Mouse (Mus musculus): Measurements from ENCODE around the gene Ccl24. TPM values are rescaled to one million over a fixed set of nuclear protein-coding genes. Genes with fewer than 3 reads are reported as not detected.

Gene Ccl24
- polyA plus RNA-seq, 1 experiment from 2014 or later: 4.1 TPM

DNA sequence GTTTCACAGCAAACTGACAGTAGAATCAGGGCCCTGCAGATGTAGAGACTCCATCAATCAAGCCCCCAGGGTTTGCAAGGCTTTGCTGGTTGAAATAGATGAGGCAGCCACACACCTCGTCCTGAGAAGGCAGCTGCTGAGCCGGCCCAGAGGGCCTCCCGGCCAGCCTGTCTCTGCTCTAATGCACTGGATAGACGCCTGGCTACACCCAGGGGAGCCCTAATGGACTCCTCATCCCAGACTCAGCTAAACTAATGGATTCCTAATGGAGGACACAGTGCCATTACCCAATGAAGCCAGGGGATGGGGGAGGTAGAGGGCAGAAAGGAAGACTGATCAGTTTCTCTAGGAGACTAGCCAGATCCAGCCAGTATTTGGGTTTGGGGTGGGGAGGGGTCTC, 15.8 kb downstream of the Ccl24 start:
- 22% methylated on average over 4 of the region's 4 CpGs for WGBS

DNA sequence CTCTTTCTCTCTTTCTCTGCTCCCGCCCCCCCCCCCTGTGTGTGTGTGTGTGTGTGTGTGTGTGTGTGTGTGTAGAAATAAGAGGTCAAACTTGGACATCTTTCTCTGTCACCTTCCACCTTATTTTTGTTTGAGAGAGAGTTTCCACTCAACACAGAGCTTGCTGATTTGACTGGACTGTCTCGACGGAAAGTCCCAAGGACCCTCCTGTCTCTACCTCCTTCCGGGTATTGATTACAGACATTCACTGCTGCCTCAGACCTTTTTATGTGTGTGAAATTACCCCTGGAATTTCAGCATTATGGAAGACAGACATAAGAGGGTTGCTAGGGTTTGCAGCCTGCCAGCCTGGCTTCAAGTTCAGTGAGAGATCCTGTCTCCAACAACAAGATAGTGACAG, 16.6 kb downstream of the Ccl24 start:
- Histone ChIP-seq H3K9ac (replicated peaks; ENCODE audit: low read length) (no peak overlapping the region), H3K9me3 (ENCODE audit: control insufficient read depth, low read length) (no peaks in the 10 kb centered on the region), H3K4me3 (replicated peaks; ENCODE audit: low read depth, low read length) (no peak overlapping the region), H3K27me3 (ENCODE audit: control insufficient read depth, insufficient read depth, low read length) (no peaks in the 10 kb centered on the region), H3K27ac (replicated peaks; ENCODE audit: low read depth, low read length) (no peak overlapping the region), H3K36me3 (ENCODE audit: control insufficient read depth, insufficient read depth, low read length) (no peaks in the 10 kb centered on the region), H3K4me2 (ENCODE audit: low read length) (no peak overlapping the region), H3K4me1 (ENCODE audit: control insufficient read depth, insufficient read depth, low read length) (peaks cover 3% of the 10 kb centered on the region; the same call in 1 of the 2 replicates)
- WGBS: 92% methylated on average over 3 of the region's 4 CpGs
- no peak for ATAC-seq (ENCODE audit: low FRiP score, low TSS enrichment)
- no peak for DNase-seq

More for the DNA sequence above, 15.8 kb downstream of the Ccl24 start:
- H3K9me3 ChIP-seq (ENCODE audit: control insufficient read depth, low read length): no peaks in the 10 kb centered on the region
- no peaks in the 10 kb centered on the region for H3K27me3 ChIP-seq (ENCODE audit: control insufficient read depth, insufficient read depth, low read length)
- H3K9ac ChIP-seq (replicated peaks; ENCODE audit: low read length): no peak overlapping the region
- DNase-seq (peak; percentile 32), ATAC-seq (ENCODE audit: low FRiP score, low TSS enrichment) (no peak)
- no peak overlapping the region for H3K4me3 ChIP-seq (replicated peaks; ENCODE audit: low read depth, low read length)
- no peak overlapping the region for H3K27ac ChIP-seq (replicated peaks; ENCODE audit: low read depth, low read length)
- H3K4me2 ChIP-seq (ENCODE audit: low read length): no peak overlapping the region
- H3K36me3 ChIP-seq (ENCODE audit: control insufficient read depth, insufficient read depth, low read length): no peaks in the 10 kb centered on the region
- H3K4me1 ChIP-seq (ENCODE audit: control insufficient read depth, insufficient read depth, low read length): peaks cover 3% of the 10 kb centered on the region; the same call in 1 of the 2 replicates

DNA sequence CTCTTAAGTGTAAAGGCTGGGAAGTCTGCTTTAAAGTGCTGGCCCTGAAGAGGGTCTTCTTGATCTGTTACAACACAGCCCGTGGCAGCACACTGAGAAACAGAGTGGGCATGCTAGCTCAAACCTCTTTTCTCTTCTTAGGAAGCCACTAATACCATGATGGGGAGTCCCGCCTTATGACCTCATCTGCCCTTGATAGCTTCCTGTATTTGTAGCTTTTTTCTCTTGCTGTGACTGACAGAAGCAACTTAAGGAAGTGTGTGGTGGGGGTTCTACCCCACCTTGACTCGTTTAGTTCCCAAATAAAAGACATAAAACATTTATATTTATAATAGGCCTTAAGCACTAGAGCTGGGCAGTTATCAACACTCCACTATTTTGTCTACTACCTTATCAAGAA, 21.3 kb downstream of the Ccl24 start:
- WGBS: 75% methylated on average over 3 of the region's 3 CpGs
- ATAC-seq (ENCODE audit: low FRiP score, low TSS enrichment) (no peak), DNase-seq (no peak)
- no peak overlapping the region for H3K4me2 ChIP-seq (ENCODE audit: low read length)
- H3K36me3 ChIP-seq (ENCODE audit: control insufficient read depth, insufficient read depth, low read length): no peaks in the 10 kb centered on the region
- no peaks in the 10 kb centered on the region for H3K9me3 ChIP-seq (ENCODE audit: control insufficient read depth, low read length)
- H3K4me3 ChIP-seq (replicated peaks; ENCODE audit: low read depth, low read length): no peak overlapping the region
- H3K27ac ChIP-seq (replicated peaks; ENCODE audit: low read depth, low read length): no peak overlapping the region
- no peak overlapping the region for H3K9ac ChIP-seq (replicated peaks; ENCODE audit: low read length)
- H3K27me3 ChIP-seq (ENCODE audit: control insufficient read depth, insufficient read depth, low read length): no peaks in the 10 kb centered on the region
- no peaks in the 10 kb centered on the region for H3K4me1 ChIP-seq (ENCODE audit: control insufficient read depth, insufficient read depth, low read length)

DNA sequence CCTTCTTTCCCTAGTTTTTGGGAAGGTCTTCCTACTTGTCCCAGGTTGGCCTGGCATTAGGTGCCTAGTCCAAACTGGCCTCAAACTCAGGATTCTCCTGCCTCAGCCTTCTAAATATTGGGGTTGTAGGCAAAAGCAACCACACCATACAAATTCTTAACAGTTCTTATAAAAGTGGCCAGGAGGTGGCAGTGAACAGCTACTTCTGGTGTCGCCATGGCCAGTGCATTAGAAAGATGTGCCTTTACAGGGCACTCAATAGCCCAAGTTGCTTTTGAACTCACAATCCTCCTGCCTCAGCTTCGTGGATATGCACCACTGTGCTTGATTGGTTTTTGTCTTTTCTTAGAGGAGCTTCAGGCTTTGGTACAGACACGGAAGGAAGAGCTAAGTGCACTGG, 21.9 kb downstream of the Ccl24 start:
- DNase-seq: peak; percentile 59
- Histone ChIP-seq H3K36me3 (ENCODE audit: control insufficient read depth, insufficient read depth, low read length) (no peaks in the 10 kb centered on the region), H3K4me3 (replicated peaks; ENCODE audit: low read depth, low read length) (no peak overlapping the region), H3K4me1 (ENCODE audit: control insufficient read depth, insufficient read depth, low read length) (no peaks in the 10 kb centered on the region), H3K4me2 (ENCODE audit: low read length) (no peak overlapping the region), H3K9ac (replicated peaks; ENCODE audit: low read length) (no peak overlapping the region), H3K27ac (replicated peaks; ENCODE audit: low read depth, low read length) (no peak overlapping the region), H3K9me3 (ENCODE audit: control insufficient read depth, low read length) (no peaks in the 10 kb centered on the region), H3K27me3 (ENCODE audit: control insufficient read depth, insufficient read depth, low read length) (no peaks in the 10 kb centered on the region)
- no peak for ATAC-seq (ENCODE audit: low FRiP score, low TSS enrichment)
- 31% methylated on average over 3 of the region's 3 CpGs for WGBS

DNA sequence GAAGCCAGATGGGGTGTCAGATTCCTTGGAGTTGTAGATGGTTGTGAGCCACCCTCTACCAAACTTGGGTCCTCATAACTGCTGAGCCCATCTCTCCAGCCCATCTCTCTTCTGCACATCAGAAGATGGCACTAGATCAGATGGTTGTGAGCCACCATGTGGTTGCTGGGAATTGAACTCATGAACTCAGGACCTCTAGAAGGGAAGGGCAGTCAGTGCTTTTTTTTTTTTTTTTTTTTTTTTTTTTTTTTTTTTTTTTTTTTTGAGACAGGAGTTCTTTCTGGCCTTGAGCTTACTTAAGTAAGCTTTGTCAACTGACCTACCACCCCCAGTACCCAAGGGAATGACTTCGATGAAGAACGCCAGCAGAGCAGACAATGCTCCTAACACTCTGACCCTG, 24.9 kb downstream of the Ccl24 start:
- Histone ChIP-seq H3K9me3 (ENCODE audit: control insufficient read depth, low read length) (no peaks in the 10 kb centered on the region), H3K27ac (replicated peaks; ENCODE audit: low read depth, low read length) (no peak overlapping the region), H3K4me2 (ENCODE audit: low read length) (no peak overlapping the region), H3K4me3 (replicated peaks; ENCODE audit: low read depth, low read length) (no peak overlapping the region), H3K27me3 (ENCODE audit: control insufficient read depth, insufficient read depth, low read length) (no peaks in the 10 kb centered on the region), H3K9ac (replicated peaks; ENCODE audit: low read length) (no peak overlapping the region), H3K4me1 (ENCODE audit: control insufficient read depth, insufficient read depth, low read length) (peaks cover 9% of the 10 kb centered on the region), H3K36me3 (ENCODE audit: control insufficient read depth, insufficient read depth, low read length) (no peaks in the 10 kb centered on the region)
- ATAC-seq (ENCODE audit: low FRiP score, low TSS enrichment) (no peak), DNase-seq (no peak)
- 85% methylated on average over 2 of the region's 2 CpGs for WGBS

- DNase-seq: peak; percentile 98
- no peaks in the 10 kb centered on the region for H3K9me3 ChIP-seq (ENCODE audit: control insufficient read depth, low read length)
- peaks cover 9% of the 10 kb centered on the region for H3K4me1 ChIP-seq (ENCODE audit: control insufficient read depth, insufficient read depth, low read length)
- H3K4me3 ChIP-seq (replicated peaks; ENCODE audit: low read depth, low read length): peak within 1 kb of the TSS; percentile 68
- H3K9ac ChIP-seq (replicated peaks; ENCODE audit: low read length): peak within 1 kb of the TSS; percentile 72
- H3K36me3 ChIP-seq (ENCODE audit: control insufficient read depth, insufficient read depth, low read length): no peaks in the 10 kb centered on the region
- ATAC-seq (ENCODE audit: low FRiP score, low TSS enrichment): peak; percentile 99
- peak within 1 kb of the TSS; percentile 61 for H3K27ac ChIP-seq (replicated peaks; ENCODE audit: low read depth, low read length)
- H3K4me2 ChIP-seq (ENCODE audit: low read length): peak within 1 kb of the TSS; percentile 97
- under 1% methylated on average over 46 of the region's 46 CpGs for WGBS
- no peaks in the 10 kb centered on the region for H3K27me3 ChIP-seq (ENCODE audit: control insufficient read depth, insufficient read depth, low read length)
Observed at GRCm38 (mm10) chr5:135544865-135545797, 27.7 kb downstream of the Ccl24 start, which contains the start of gene Hip1. Hip1 (minus strand) TSS chr5:135545120.

DNA sequence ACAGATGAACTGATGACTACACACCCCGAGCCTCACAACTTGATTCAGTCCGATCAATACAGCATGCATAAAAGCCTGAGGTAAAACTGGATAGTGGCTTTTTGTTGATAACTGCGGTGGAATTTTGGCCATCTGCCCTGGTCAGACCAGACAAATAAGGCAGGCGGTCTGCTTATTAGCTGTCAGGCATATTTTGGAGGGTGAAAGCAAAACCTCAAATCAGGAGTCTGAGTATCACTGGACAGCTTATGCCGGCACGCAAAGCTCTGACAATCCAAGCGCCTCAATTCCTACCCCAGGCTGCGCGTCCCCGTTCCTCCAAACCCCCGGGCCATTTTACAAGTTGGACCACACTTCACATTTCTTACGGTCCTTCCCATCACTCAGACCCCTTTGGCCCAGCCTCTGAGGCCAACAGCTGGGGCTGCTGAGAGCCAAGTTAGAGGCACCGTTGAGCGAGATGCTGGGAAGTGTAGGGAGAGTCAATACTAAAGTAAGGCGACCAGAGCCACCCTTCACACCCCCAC, 28.8 kb downstream of the Ccl24 start:
- H3K27me3 ChIP-seq (ENCODE audit: control insufficient read depth, insufficient read depth, low read length): no peaks in the 10 kb centered on the region
- no peak overlapping the region for H3K27ac ChIP-seq (replicated peaks; ENCODE audit: low read depth, low read length)
- peak overlapping the region; percentile 72; the same call in 1 of the 2 replicates for H3K9ac ChIP-seq (replicated peaks; ENCODE audit: low read length)
- H3K36me3 ChIP-seq (ENCODE audit: control insufficient read depth, insufficient read depth, low read length): no peaks in the 10 kb centered on the region
- peak overlapping the region; percentile 68 for H3K4me3 ChIP-seq (replicated peaks; ENCODE audit: low read depth, low read length)
- ATAC-seq (ENCODE audit: low FRiP score, low TSS enrichment): no peak
- 2% methylated on average over 15 of the region's 15 CpGs for WGBS
- no peaks in the 10 kb centered on the region for H3K9me3 ChIP-seq (ENCODE audit: control insufficient read depth, low read length)
- peaks cover 9% of the 10 kb centered on the region for H3K4me1 ChIP-seq (ENCODE audit: control insufficient read depth, insufficient read depth, low read length)
- peak overlapping the region; percentile 97 for H3K4me2 ChIP-seq (ENCODE audit: low read length)
- peak; percentile 44 for DNase-seq

DNA sequence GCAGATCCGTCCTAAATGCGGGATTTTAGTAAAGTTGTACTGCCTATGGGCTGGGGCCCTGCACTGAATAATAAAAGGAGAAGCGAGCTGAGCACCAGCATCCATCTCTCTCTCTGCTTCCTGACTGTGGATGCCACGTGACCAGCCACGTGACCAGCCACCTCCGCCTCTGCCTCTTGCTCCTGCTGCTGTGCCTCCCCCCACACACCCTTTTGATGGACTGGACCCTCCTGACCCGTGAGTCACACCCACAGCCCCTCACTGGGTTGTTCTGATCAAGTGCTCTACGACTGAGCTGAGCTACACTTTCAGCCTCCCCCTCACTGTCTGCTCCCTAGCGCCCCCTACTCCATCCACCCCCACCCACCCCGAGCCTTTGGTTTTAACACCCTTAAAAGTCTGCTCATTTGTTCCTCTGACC, 35.0 kb downstream of the Ccl24 start:
- Histone ChIP-seq H3K9me3 (ENCODE audit: control insufficient read depth, low read length) (no peaks in the 10 kb centered on the region), H3K9ac (replicated peaks; ENCODE audit: low read length) (no peak overlapping the region), H3K27me3 (ENCODE audit: control insufficient read depth, insufficient read depth, low read length) (no peaks in the 10 kb centered on the region), H3K4me3 (replicated peaks; ENCODE audit: low read depth, low read length) (no peak overlapping the region), H3K4me1 (ENCODE audit: control insufficient read depth, insufficient read depth, low read length) (no peaks in the 10 kb centered on the region), H3K36me3 (ENCODE audit: control insufficient read depth, insufficient read depth, low read length) (no peaks in the 10 kb centered on the region), H3K4me2 (ENCODE audit: low read length) (no peak overlapping the region), H3K27ac (replicated peaks; ENCODE audit: low read depth, low read length) (no peak overlapping the region)
- WGBS: 83% methylated on average over 10 of the region's 10 CpGs
- ATAC-seq (ENCODE audit: low FRiP score, low TSS enrichment): no peak
- no peak for DNase-seq
